Mouse (Mus musculus): Measurements from ENCODE around the gene Dlgap3.

DNA sequence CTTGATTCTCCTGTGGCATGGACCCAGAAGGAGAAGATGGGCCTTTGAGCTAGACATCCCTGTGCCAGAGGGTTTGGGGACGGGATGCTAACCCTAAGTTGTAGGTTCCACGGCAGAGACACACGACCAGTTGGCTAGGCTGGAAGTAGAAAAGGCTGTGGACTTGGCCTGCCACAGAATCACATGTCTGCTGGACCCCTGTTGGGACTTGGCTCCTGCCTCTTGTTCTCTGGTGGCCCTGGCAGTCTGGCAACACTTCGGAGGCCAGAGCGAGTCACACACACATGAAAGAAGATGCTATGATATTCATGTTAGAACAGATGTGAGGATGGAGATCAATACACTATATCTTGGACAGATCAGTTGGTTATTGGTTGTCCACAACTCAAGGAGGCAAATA lies 14.9 kb downstream of the Dlgap3 start:
- TF ChIP-seq POLR2A (IDR thresholded peaks at IDR 0.05; ENCODE audit: low read depth, low read length) (no peak), CTCF (conservative IDR thresholded peaks at IDR 0.05; ENCODE audit: insufficient read depth, insufficient read length, low read depth, low read length) (no peak)
